Mouse (Mus musculus): ENCODE measurements around the gene Tmem123.

DNA sequence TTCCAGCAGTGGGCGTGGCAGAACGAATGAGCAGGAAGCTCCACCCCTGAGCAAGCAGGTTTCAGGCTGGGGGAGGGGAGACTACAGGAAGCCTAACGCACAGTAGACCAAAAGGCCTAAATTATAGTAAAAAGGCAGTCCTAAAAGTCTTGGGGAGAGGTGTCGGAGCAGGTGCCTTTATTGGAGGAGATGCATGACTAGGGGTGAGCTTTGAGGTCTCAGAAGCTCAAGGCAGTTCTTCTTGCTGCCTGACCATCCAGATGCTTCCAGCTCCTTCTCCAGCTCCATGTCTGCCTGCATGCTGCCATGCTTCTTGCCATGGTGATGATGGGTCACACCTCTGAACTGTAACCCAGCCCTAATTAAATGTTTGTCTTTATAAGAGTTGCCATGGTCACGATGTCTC, 41.3 kb downstream of the Tmem123 start:
- TF ChIP-seq CTCF (IDR thresholded peaks at IDR 0.05; ENCODE audit: low read depth): no peak
- TF ChIP-seq EP300 (IDR thresholded peaks at IDR 0.05; ENCODE audit: low read depth): no peak
